Mouse (Mus musculus): ENCODE measurements around the gene Srbd1. TPM values are rescaled to one million over a fixed set of nuclear protein-coding genes. Genes with fewer than 3 reads are reported as not detected.

The Srbd1 gene
- polyA plus RNA-seq, 1 experiment from 2014 or later: 7.6 TPM

GRCm38 (mm10) chr17:86123146-86123545 is 21.8 kb downstream of the Srbd1 start:
- WGBS: 92% methylated on average over 3 of the region's 3 CpGs
- no peaks in the 10 kb centered on the region for H3K27me3 ChIP-seq (ENCODE audit: control insufficient read depth, insufficient read depth, low read length)
- no peak for DNase-seq (ENCODE audit: low spot score)
- no peaks in the 10 kb centered on the region for H3K9me3 ChIP-seq (ENCODE audit: control insufficient read depth, low read length)
- no peak overlapping the region for H3K9ac ChIP-seq
- no peak overlapping the region for H3K4me2 ChIP-seq (replicated peaks)
- peaks cover 53% of the 10 kb centered on the region for H3K36me3 ChIP-seq (replicated peaks; ENCODE audit: control insufficient read depth, insufficient read depth)
- no peak overlapping the region for H3K4me3 ChIP-seq (replicated peaks; ENCODE audit: low read length)
- H3K27ac ChIP-seq: no peak overlapping the region
- ATAC-seq (ENCODE audit: low FRiP score): no peak
- no peaks in the 10 kb centered on the region for H3K4me1 ChIP-seq (replicated peaks; ENCODE audit: control insufficient read depth, insufficient read depth, low read length)

- no peaks in the 10 kb centered on the region for H3K27me3 ChIP-seq (ENCODE audit: control insufficient read depth, insufficient read depth, low read length)
- 93% methylated on average over 2 of the region's 2 CpGs for WGBS
- H3K9me3 ChIP-seq (ENCODE audit: control insufficient read depth, low read length): no peaks in the 10 kb centered on the region
- H3K4me1 ChIP-seq (replicated peaks; ENCODE audit: control insufficient read depth, insufficient read depth, low read length): no peaks in the 10 kb centered on the region
- no peak overlapping the region for H3K9ac ChIP-seq
- H3K4me3 ChIP-seq (replicated peaks; ENCODE audit: low read length): no peak overlapping the region
- peaks cover 27% of the 10 kb centered on the region for H3K36me3 ChIP-seq (replicated peaks; ENCODE audit: control insufficient read depth, insufficient read depth)
- no peak for DNase-seq (ENCODE audit: low spot score)
- H3K4me2 ChIP-seq (replicated peaks): no peak overlapping the region
- no peak for ATAC-seq (ENCODE audit: low FRiP score)
- no peak overlapping the region for H3K27ac ChIP-seq
Measured at GRCm38 (mm10) chr17:86096875-86097274, 48.1 kb downstream of the Srbd1 start.

- Histone ChIP-seq H3K4me3 (replicated peaks; ENCODE audit: low read length) (no peak overlapping the region), H3K27me3 (ENCODE audit: control insufficient read depth, insufficient read depth, low read length) (no peaks in the 10 kb centered on the region), H3K4me2 (replicated peaks) (no peak overlapping the region), H3K36me3 (replicated peaks; ENCODE audit: control insufficient read depth, insufficient read depth) (peaks cover 18% of the 10 kb centered on the region), H3K9me3 (ENCODE audit: control insufficient read depth, low read length) (no peaks in the 10 kb centered on the region), H3K27ac (no peak overlapping the region), H3K9ac (no peak overlapping the region), H3K4me1 (replicated peaks; ENCODE audit: control insufficient read depth, insufficient read depth, low read length) (no peaks in the 10 kb centered on the region)
- DNase-seq (ENCODE audit: low spot score): no peak
- ATAC-seq (ENCODE audit: low FRiP score): no peak
- 91% methylated on average over 1 of the region's 1 CpGs for WGBS
Measured at GRCm38 (mm10) chr17:86093124-86093523, 51.9 kb downstream of the Srbd1 start.

GRCm38 (mm10) chr17:86091631-86092030 is 53.3 kb downstream of the Srbd1 start:
- Histone ChIP-seq H3K4me1 (replicated peaks; ENCODE audit: control insufficient read depth, insufficient read depth, low read length) (no peaks in the 10 kb centered on the region), H3K27ac (no peak overlapping the region), H3K9ac (no peak overlapping the region), H3K4me2 (replicated peaks) (no peak overlapping the region), H3K36me3 (replicated peaks; ENCODE audit: control insufficient read depth, insufficient read depth) (0 out of 2 replicates have a peak, but pooled peaks cover 6% of the 10 kb centered on the region), H3K4me3 (replicated peaks; ENCODE audit: low read length) (no peak overlapping the region), H3K27me3 (ENCODE audit: control insufficient read depth, insufficient read depth, low read length) (no peaks in the 10 kb centered on the region), H3K9me3 (ENCODE audit: control insufficient read depth, low read length) (no peaks in the 10 kb centered on the region)
- no peak for DNase-seq (ENCODE audit: low spot score)
- 78% methylated on average over 1 of the region's 1 CpGs for WGBS
- ATAC-seq (ENCODE audit: low FRiP score): no peak

- no peak overlapping the region for H3K4me3 ChIP-seq (replicated peaks; ENCODE audit: low read length)
- WGBS: 68% methylated on average over 9 of the region's 9 CpGs
- no peaks in the 10 kb centered on the region for H3K27me3 ChIP-seq (ENCODE audit: control insufficient read depth, insufficient read depth, low read length)
- DNase-seq (ENCODE audit: low spot score) (no peak), ATAC-seq (ENCODE audit: low FRiP score) (no peak)
- no peaks in the 10 kb centered on the region for H3K9me3 ChIP-seq (ENCODE audit: control insufficient read depth, low read length)
- no peak overlapping the region for H3K27ac ChIP-seq
- H3K4me2 ChIP-seq (replicated peaks): no peak overlapping the region
- H3K9ac ChIP-seq: no peak overlapping the region
- no peaks in the 10 kb centered on the region for H3K4me1 ChIP-seq (replicated peaks; ENCODE audit: control insufficient read depth, insufficient read depth, low read length)
- 0 out of 2 replicates have a peak, but pooled peaks cover under 1% of the 10 kb centered on the region for H3K36me3 ChIP-seq (replicated peaks; ENCODE audit: control insufficient read depth, insufficient read depth)
Measured at GRCm38 (mm10) chr17:86089893-86090588, 54.9 kb downstream of the Srbd1 start.

GRCm38 (mm10) chr17:86087922-86088321 is 57.1 kb downstream of the Srbd1 start:
- no peak overlapping the region for H3K4me2 ChIP-seq (replicated peaks)
- H3K36me3 ChIP-seq (replicated peaks; ENCODE audit: control insufficient read depth, insufficient read depth): no peaks in the 10 kb centered on the region
- no peak for DNase-seq (ENCODE audit: low spot score)
- 91% methylated on average over 9 of the region's 9 CpGs for WGBS
- no peaks in the 10 kb centered on the region for H3K27me3 ChIP-seq (ENCODE audit: control insufficient read depth, insufficient read depth, low read length)
- H3K4me3 ChIP-seq (replicated peaks; ENCODE audit: low read length): no peak overlapping the region
- H3K9ac ChIP-seq: no peak overlapping the region
- ATAC-seq (ENCODE audit: low FRiP score): no peak
- no peaks in the 10 kb centered on the region for H3K9me3 ChIP-seq (ENCODE audit: control insufficient read depth, low read length)
- H3K4me1 ChIP-seq (replicated peaks; ENCODE audit: control insufficient read depth, insufficient read depth, low read length): no peaks in the 10 kb centered on the region
- no peak overlapping the region for H3K27ac ChIP-seq

- Histone ChIP-seq H3K36me3 (replicated peaks; ENCODE audit: control insufficient read depth, insufficient read depth) (no peaks in the 10 kb centered on the region), H3K9ac (no peak overlapping the region), H3K4me3 (replicated peaks; ENCODE audit: low read length) (no peak overlapping the region), H3K4me1 (replicated peaks; ENCODE audit: control insufficient read depth, insufficient read depth, low read length) (no peaks in the 10 kb centered on the region), H3K27ac (no peak overlapping the region), H3K4me2 (replicated peaks) (no peak overlapping the region), H3K27me3 (ENCODE audit: control insufficient read depth, insufficient read depth, low read length) (no peaks in the 10 kb centered on the region), H3K9me3 (ENCODE audit: control insufficient read depth, low read length) (no peaks in the 10 kb centered on the region)
- DNase-seq (ENCODE audit: low spot score) (no peak), ATAC-seq (ENCODE audit: low FRiP score) (no peak)
- 88% methylated on average over 4 of the region's 4 CpGs for WGBS
Measured at GRCm38 (mm10) chr17:86086191-86086590, 58.8 kb downstream of the Srbd1 start.

GRCm38 (mm10) chr17:86083207-86083606 is 61.8 kb downstream of the Srbd1 start:
- Histone ChIP-seq H3K9me3 (ENCODE audit: control insufficient read depth, low read length) (no peaks in the 10 kb centered on the region), H3K36me3 (replicated peaks; ENCODE audit: control insufficient read depth, insufficient read depth) (no peaks in the 10 kb centered on the region; the same call in 1 of the 2 replicates), H3K9ac (no peak overlapping the region), H3K27me3 (ENCODE audit: control insufficient read depth, insufficient read depth, low read length) (no peaks in the 10 kb centered on the region), H3K4me3 (replicated peaks; ENCODE audit: low read length) (no peak overlapping the region), H3K4me1 (replicated peaks; ENCODE audit: control insufficient read depth, insufficient read depth, low read length) (no peaks in the 10 kb centered on the region), H3K4me2 (replicated peaks) (no peak overlapping the region), H3K27ac (no peak overlapping the region)
- DNase-seq (ENCODE audit: low spot score) (no peak), ATAC-seq (ENCODE audit: low FRiP score) (no peak)
- 67% methylated on average over 7 of the region's 7 CpGs for whole genome bisulfite sequencing

GRCm38 (mm10) chr17:86078060-86078459 is 66.9 kb downstream of the Srbd1 start:
- Histone ChIP-seq H3K4me2 (replicated peaks) (no peak overlapping the region), H3K9me3 (ENCODE audit: control insufficient read depth, low read length) (no peaks in the 10 kb centered on the region), H3K9ac (no peak overlapping the region), H3K27ac (no peak overlapping the region), H3K27me3 (ENCODE audit: control insufficient read depth, insufficient read depth, low read length) (no peaks in the 10 kb centered on the region), H3K4me1 (replicated peaks; ENCODE audit: control insufficient read depth, insufficient read depth, low read length) (no peaks in the 10 kb centered on the region), H3K36me3 (replicated peaks; ENCODE audit: control insufficient read depth, insufficient read depth) (no peaks in the 10 kb centered on the region; the same call in 1 of the 2 replicates), H3K4me3 (replicated peaks; ENCODE audit: low read length) (no peak overlapping the region)
- WGBS: 75% methylated on average over 11 of the region's 11 CpGs
- ATAC-seq (ENCODE audit: low FRiP score) (no peak), DNase-seq (ENCODE audit: low spot score) (no peak)

GRCm38 (mm10) chr17:86067444-86067843 is 77.5 kb downstream of the Srbd1 start:
- Histone ChIP-seq H3K4me2 (replicated peaks) (no peak overlapping the region), H3K4me1 (replicated peaks; ENCODE audit: control insufficient read depth, insufficient read depth, low read length) (no peaks in the 10 kb centered on the region), H3K36me3 (replicated peaks; ENCODE audit: control insufficient read depth, insufficient read depth) (no peaks in the 10 kb centered on the region), H3K27ac (no peak overlapping the region), H3K9me3 (ENCODE audit: control insufficient read depth, low read length) (no peaks in the 10 kb centered on the region), H3K9ac (no peak overlapping the region), H3K27me3 (ENCODE audit: control insufficient read depth, insufficient read depth, low read length) (no peaks in the 10 kb centered on the region), H3K4me3 (replicated peaks; ENCODE audit: low read length) (no peak overlapping the region)
- no peak for ATAC-seq (ENCODE audit: low FRiP score)
- no peak for DNase-seq (ENCODE audit: low spot score)
- 97% methylated on average over 3 of the region's 3 CpGs for WGBS

All from hindbrain, embryonic 14.5 days (tissue).